Mouse (Mus musculus): ENCODE results near the gene Olfr325.
A peak's percentile ranks its signal among the peaks of the same experiment; 100 is the strongest.
"Not testable (repeated sequence)": the region's sequence is repeated elsewhere in the genome, so short reads cannot be mapped to it uniquely, and the experiment has no call there.

The Olfr325 gene

GRCm38 (mm10) chr11:58577430-58577829, at the start of gene Olfr325:
Gene Olfr325 (plus strand): TSS chr11:58577730.
- no peak for DNase-seq

- DNase-seq: not testable (repeated sequence)
Measured at GRCm38 (mm10) chr11:58534736-58535135, 42.8 kb upstream of the Olfr325 start, which contains the start of gene Olfr330. Gene Olfr330 (minus strand): TSS chr11:58534836.

GRCm38 (mm10) chr11:58546322-58546721, 31.2 kb upstream of the Olfr325 start, which contains the start of gene Olfr329-ps:
Gene Olfr329-ps (minus strand): TSS chr11:58546422.
- no peak for DNase-seq

GRCm38 (mm10) chr11:58555536-58555935, 22.0 kb upstream of the Olfr325 start, which contains the start of gene Olfr328:
Gene Olfr328 (minus strand): TSS chr11:58555636.
- no peak for DNase-seq

GRCm38 (mm10) chr11:58570405-58570804, 7.1 kb upstream of the Olfr325 start, which contains the start of gene Olfr224:
Gene Olfr224 (minus strand): TSS chr11:58570553.
- no peak for DNase-seq

GRCm38 (mm10) chr11:58578636-58579035, 1.1 kb downstream of the Olfr325 start:
- no peak for DNase-seq

GRCm38 (mm10) chr11:58587898-58588348, 10.4 kb downstream of the Olfr325 start:
- peak; percentile 41 for DNase-seq

- DNase-seq: no peak
Measured at GRCm38 (mm10) chr11:58588620-58589250, 11.2 kb downstream of the Olfr325 start.

- no peak for DNase-seq
Measured at GRCm38 (mm10) chr11:58594814-58595213, 17.3 kb downstream of the Olfr325 start, which contains the start of gene Olfr324. Gene Olfr324 (plus strand): TSS chr11:58595114.

- DNase-seq: no peak
Measured at GRCm38 (mm10) chr11:58597837-58598236, 20.3 kb downstream of the Olfr325 start.

GRCm38 (mm10) chr11:58602062-58602461, 24.5 kb downstream of the Olfr325 start:
- no peak for DNase-seq

- DNase-seq: no peak
Measured at GRCm38 (mm10) chr11:58602800-58603560, 25.4 kb downstream of the Olfr325 start.

GRCm38 (mm10) chr11:58604688-58605087, 27.2 kb downstream of the Olfr325 start:
- DNase-seq: no peak

- no peak for DNase-seq
Measured at GRCm38 (mm10) chr11:58605228-58605627, 27.7 kb downstream of the Olfr325 start.

GRCm38 (mm10) chr11:58606177-58606919, 28.8 kb downstream of the Olfr325 start:
- DNase-seq: no peak

- no peak for DNase-seq
Measured at GRCm38 (mm10) chr11:58607030-58607429, 29.5 kb downstream of the Olfr325 start.

- DNase-seq: no peak
Measured at GRCm38 (mm10) chr11:58613359-58613758, 35.8 kb downstream of the Olfr325 start.

GRCm38 (mm10) chr11:58614526-58614925, 37.0 kb downstream of the Olfr325 start:
- DNase-seq: peak; percentile 32

GRCm38 (mm10) chr11:58615975-58616374, 38.4 kb downstream of the Olfr325 start, which contains the start of gene 2210407C18Rik:
Gene 2210407C18Rik (minus strand): TSS chr11:58616075.
- no peak for DNase-seq

GRCm38 (mm10) chr11:58618369-58618768, 40.8 kb downstream of the Olfr325 start:
- DNase-seq: no peak

GRCm38 (mm10) chr11:58618793-58619192, 41.3 kb downstream of the Olfr325 start:
- no peak for DNase-seq

GRCm38 (mm10) chr11:58626146-58626545, 48.6 kb downstream of the Olfr325 start:
- DNase-seq: no peak

- no peak for DNase-seq
Measured at GRCm38 (mm10) chr11:58630401-58630800, 52.9 kb downstream of the Olfr325 start, which contains the start of gene Olfr323. Gene Olfr323 (minus strand): TSS chr11:58630501.
